Mouse (Mus musculus) heart, embryonic 15.5 days (tissue): ENCODE data around the gene Oas1f. TPM values are rescaled to one million over a fixed set of nuclear protein-coding genes. Genes with fewer than 3 reads are reported as not detected.
"Not testable (repeated sequence)": the region's sequence is repeated elsewhere in the genome, so short reads cannot be mapped to it uniquely, and the experiment has no call there.

Experiments used
- ATAC-seq: fragments of 200-750 bp; cut with Nextera tagmentation; replicated peaks from 2 replicates; pipeline ENCODE4 v1.8.0; 2017; ENCODE audit warnings: low read depth, moderate TSS enrichment; ENCODE audit not compliant: insufficient number of reproducible peaks, insufficient read depth, low FRiP score
- H3K27ac ChIP-seq: fragments of 300-500 bp; sonication (generic); 2 replicates; pipeline ENCODE4 v1.5.1; 2015; ENCODE audit warnings: mild to moderate bottlenecking, inconsistent platforms
- H3K27me3 ChIP-seq: fragments of 300-500 bp; sonication (generic); 2 replicates; pipeline ENCODE4 v1.6.1; 2015; ENCODE audit warnings: inconsistent platforms
- H3K36me3 ChIP-seq: fragments of 300-500 bp; sonication (generic); 2 replicates; pipeline ENCODE4 v1.6.1; 2015; ENCODE audit warnings: mild to moderate bottlenecking, inconsistent platforms
- H3K4me1 ChIP-seq: fragments of 300-500 bp; sonication (generic); replicated peaks from 2 replicates; pipeline ENCODE4 v1.6.1; 2015; ENCODE audit warnings: inconsistent platforms
- H3K4me2 ChIP-seq: fragments of 300-500 bp; sonication (generic); 2 replicates; pipeline ENCODE4 v1.6.1; 2015; ENCODE audit warnings: inconsistent platforms, mild to moderate bottlenecking, moderate library complexity
- H3K4me3 ChIP-seq: fragments of 300-500 bp; sonication (generic); 2 replicates; pipeline ENCODE4 v1.5.1; 2015; ENCODE audit warnings: mild to moderate bottlenecking, inconsistent platforms
- H3K9ac ChIP-seq: fragments of 300-500 bp; sonication (generic); 2 replicates; pipeline ENCODE4 v1.6.1; 2015; ENCODE audit warnings: mild to moderate bottlenecking, inconsistent platforms
- H3K9me3 ChIP-seq: fragments of 300-500 bp; sonication (generic); replicated peaks from 2 replicates; pipeline ENCODE4 v1.6.1; 2016; ENCODE audit warnings: inconsistent platforms
- whole genome bisulfite sequencing: fragments of 180-500 bp; shearing (Covaris S2); methylation state at CpG from one replicate; pipeline ENCODE4 v1.1.7; 2015; ENCODE audit warnings: mixed read lengths; 5-methylcytosine and 5-hydroxymethylcytosine counted together
- microRNA-seq: library from miRNA; unstranded; fragments of <30 nt; microRNA quantifications from one replicate; pipeline ENCODE4, GENCODE M21; 2016
- polyA plus RNA-seq: library from polyadenylated mRNA; unstranded; fragments of >200 nt; fragmentation: Nextera tagmentation; extraction: Ambion mirVana; gene quantifications from 2 replicates; pipeline ENCODE4 v1.2.1, GENCODE M21; 2015

Gene Oas1f
- polyA plus RNA-seq, 1 experiment from 2014 or later = not detected

DNA sequence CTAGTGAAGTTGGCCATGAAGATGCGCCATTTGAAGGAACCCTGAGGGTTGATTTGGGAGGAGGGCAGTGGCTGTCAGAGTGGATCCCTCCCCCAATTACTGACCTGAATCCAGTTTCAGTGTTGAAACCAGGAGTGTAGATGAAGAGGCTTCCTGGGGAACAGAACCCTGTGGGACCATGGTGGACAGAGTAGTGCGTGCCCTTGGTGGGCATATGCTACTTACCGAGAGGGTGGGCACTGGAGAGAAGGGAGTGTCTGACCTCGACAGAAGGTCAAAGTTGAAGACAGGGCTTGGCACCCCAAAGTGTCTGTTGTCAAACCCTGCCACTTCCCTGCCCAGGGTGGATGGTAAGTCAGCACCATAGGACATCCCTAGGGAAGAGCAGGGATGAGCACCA, 46.7 kb downstream of the Oas1f start:
- H3K4me2 ChIP-seq, H3K9me3 ChIP-seq, ATAC-seq, H3K36me3 ChIP-seq, H3K4me3 ChIP-seq, H3K27me3 ChIP-seq, H3K4me1 ChIP-seq, H3K9ac ChIP-seq, H3K27ac ChIP-seq: not testable (repeated sequence)
- WGBS = 82% methylated on average over 4 of the region's 4 CpGs

DNA sequence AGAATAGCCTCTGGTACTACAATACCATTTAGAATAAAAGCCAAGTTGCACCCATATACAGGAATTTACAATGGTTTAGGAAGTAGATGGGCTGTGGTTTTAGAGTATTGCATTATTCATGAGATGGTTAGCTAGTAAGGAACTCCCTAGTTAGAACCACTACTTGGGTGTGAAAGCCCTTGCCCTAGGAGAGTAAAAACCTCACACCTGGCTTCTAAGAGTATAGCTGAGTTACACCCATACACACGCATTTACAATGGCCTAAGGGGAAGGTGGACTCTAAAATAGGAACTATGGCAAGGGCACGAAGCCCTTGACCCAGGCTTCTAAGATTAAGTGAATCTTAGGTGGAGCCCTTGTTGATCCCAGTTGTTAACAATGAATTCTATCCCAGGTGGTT, 47.5 kb downstream of the Oas1f start:
- not testable (repeated sequence) for H3K9me3 ChIP-seq, H3K36me3 ChIP-seq, H3K27me3 ChIP-seq, H3K4me3 ChIP-seq, H3K27ac ChIP-seq, ATAC-seq, H3K4me2 ChIP-seq, H3K4me1 ChIP-seq, H3K9ac ChIP-seq
- 64% methylated on average over 2 of the region's 2 CpGs for WGBS

DNA sequence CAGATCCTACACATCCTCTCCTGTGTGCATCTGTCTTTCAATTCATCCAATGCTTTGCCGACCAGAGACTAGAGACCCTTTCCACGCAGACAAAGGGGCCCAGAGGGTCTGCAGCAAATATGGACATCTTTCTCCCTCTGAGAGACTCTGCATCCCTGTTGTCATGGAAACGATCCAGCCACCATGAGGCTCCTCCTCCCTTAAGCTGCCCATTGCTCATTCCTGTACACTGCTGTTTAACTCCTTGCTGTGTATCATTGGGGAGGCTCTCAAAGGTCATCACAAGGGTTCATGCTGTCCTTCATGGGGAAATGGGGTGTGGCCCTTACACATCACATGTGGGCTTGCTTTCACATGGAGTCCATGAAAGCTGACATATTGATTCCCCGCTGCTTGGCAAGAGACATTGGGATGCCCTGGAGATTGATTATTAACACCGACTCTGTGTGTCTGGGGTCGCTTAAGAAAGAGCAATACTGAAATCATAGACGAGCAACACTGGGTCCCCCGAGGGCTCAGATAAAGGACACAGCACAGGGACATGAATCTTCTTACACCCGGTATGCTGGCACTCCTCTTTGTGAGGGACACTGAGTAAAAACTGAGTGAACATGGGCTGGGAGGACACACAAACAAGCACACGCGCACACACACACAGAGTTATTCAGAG, 48.2 kb downstream of the Oas1f start:
- ATAC-seq = no peak
- Histone ChIP-seq H3K9ac (no peak overlapping the region), H3K9me3 (no peaks in the 10 kb centered on the region), H3K36me3 (no peaks in the 10 kb centered on the region), H3K27ac (no peak overlapping the region), H3K4me3 (no peak overlapping the region), H3K4me1 (no peaks in the 10 kb centered on the region), H3K4me2 (no peak overlapping the region), H3K27me3 (no peaks in the 10 kb centered on the region)
- WGBS = 86% methylated on average over 11 of the region's 11 CpGs

DNA sequence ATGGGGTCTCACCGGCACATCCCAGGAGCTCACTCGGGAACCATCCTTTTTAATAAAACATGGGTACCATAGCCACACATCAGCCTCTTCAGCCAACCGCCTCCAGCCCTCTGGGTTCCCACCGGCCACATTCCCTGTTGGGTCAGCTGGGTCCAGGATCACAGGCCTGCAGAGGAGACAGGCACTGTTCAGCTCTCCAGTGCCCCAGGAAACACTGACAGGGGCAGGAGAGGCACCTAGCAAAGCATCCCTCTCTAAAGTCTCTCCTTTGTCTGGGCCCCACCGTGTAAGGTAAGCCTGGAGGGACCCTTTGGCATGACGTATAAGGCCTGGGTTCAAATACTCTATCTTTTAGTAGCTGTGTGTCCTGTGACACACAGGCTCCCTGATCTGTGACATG, 51.1 kb downstream of the Oas1f start:
- no peak overlapping the region for H3K9ac ChIP-seq
- ATAC-seq = no peak
- 85% methylated on average over 6 of the region's 6 CpGs for WGBS
- H3K27ac ChIP-seq = no peak overlapping the region
- no peaks in the 10 kb centered on the region for H3K36me3 ChIP-seq
- H3K4me1 ChIP-seq = no peaks in the 10 kb centered on the region
- no peak overlapping the region for H3K4me3 ChIP-seq
- no peak overlapping the region for H3K4me2 ChIP-seq
- no peaks in the 10 kb centered on the region for H3K9me3 ChIP-seq
- H3K27me3 ChIP-seq = no peaks in the 10 kb centered on the region

DNA sequence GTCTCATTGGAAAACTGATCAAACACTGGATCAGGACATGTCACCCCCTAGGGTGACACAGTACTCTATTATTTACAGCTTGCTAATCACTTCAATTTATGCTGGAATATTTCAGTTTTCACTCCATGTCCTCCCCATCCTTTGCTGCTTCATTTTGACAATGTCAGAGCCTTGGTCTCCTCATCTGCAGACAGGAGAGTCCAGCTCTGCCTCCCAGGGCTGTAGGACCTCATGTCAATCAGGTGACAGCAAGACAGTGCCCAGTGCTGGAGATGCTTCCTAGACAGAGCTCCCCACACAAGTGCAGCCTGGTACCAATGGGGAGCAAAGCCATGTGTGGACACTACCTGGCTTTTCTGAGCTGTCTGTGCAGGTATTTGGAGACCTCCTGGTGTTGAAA, 51.6 kb downstream of the Oas1f start:
- Histone ChIP-seq H3K36me3 (no peaks in the 10 kb centered on the region), H3K4me2 (no peak overlapping the region), H3K4me3 (no peak overlapping the region), H3K27ac (no peak overlapping the region), H3K4me1 (no peaks in the 10 kb centered on the region), H3K9ac (no peak overlapping the region), H3K9me3 (no peaks in the 10 kb centered on the region), H3K27me3 (no peaks in the 10 kb centered on the region)
- no peak for ATAC-seq

DNA sequence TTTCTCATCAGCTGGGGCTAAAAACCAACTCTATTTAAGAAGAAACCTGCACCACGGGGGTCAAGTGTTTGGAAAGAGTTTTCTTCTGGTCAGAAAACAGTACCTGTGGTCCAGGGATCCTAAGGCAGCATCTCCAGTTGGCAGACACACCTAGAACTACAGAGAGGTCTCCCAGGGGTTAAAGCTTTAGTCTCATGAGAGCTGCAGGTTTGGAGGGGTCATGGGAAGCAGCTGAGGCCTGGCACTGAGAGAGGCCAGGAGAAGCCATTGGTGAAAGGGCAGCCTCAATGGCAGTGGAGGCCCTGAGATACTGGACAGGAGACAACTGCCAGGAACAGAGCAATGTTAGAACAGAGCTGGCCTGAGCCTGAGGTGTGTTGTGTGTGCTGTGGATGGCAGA, 53.5 kb downstream of the Oas1f start:
- no peak for ATAC-seq

DNA sequence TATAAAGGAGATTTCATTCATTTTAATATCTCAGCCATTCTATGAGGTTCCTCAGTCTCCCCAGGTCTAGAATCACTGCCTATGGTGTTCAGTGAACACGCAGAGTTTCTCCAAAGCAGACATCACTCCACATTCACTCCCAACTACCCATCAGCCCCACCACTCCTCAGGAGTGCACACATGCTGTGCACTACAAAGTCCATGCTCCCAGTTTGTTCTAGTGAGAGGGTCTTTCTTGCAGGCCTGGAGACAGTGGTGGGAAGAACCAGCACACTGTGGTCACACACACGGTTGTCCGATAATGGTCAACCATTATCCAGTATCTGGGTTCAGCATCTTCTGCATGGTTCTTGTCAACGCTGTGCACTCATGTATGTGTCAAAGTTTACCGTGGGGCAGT, 54.9 kb downstream of the Oas1f start:
- H3K27me3 ChIP-seq = no peaks in the 10 kb centered on the region
- H3K4me2 ChIP-seq = no peak overlapping the region
- ATAC-seq = no peak
- H3K9ac ChIP-seq = no peak overlapping the region
- H3K4me1 ChIP-seq = no peaks in the 10 kb centered on the region
- no peak overlapping the region for H3K4me3 ChIP-seq
- H3K9me3 ChIP-seq = no peaks in the 10 kb centered on the region
- no peaks in the 10 kb centered on the region for H3K36me3 ChIP-seq
- no peak overlapping the region for H3K27ac ChIP-seq
- WGBS = 91% methylated on average over 5 of the region's 5 CpGs

More for the DNA sequence above, 53.5 kb downstream of the Oas1f start:
- H3K27ac ChIP-seq = no peak overlapping the region
- no peaks in the 10 kb centered on the region for H3K4me1 ChIP-seq
- no peak overlapping the region for H3K4me2 ChIP-seq
- no peak overlapping the region for H3K4me3 ChIP-seq
- 40% methylated on average over 1 of the region's 1 CpGs for WGBS
- no peaks in the 10 kb centered on the region for H3K27me3 ChIP-seq
- no peaks in the 10 kb centered on the region for H3K9me3 ChIP-seq
- H3K9ac ChIP-seq = no peak overlapping the region
- H3K36me3 ChIP-seq = no peaks in the 10 kb centered on the region

DNA sequence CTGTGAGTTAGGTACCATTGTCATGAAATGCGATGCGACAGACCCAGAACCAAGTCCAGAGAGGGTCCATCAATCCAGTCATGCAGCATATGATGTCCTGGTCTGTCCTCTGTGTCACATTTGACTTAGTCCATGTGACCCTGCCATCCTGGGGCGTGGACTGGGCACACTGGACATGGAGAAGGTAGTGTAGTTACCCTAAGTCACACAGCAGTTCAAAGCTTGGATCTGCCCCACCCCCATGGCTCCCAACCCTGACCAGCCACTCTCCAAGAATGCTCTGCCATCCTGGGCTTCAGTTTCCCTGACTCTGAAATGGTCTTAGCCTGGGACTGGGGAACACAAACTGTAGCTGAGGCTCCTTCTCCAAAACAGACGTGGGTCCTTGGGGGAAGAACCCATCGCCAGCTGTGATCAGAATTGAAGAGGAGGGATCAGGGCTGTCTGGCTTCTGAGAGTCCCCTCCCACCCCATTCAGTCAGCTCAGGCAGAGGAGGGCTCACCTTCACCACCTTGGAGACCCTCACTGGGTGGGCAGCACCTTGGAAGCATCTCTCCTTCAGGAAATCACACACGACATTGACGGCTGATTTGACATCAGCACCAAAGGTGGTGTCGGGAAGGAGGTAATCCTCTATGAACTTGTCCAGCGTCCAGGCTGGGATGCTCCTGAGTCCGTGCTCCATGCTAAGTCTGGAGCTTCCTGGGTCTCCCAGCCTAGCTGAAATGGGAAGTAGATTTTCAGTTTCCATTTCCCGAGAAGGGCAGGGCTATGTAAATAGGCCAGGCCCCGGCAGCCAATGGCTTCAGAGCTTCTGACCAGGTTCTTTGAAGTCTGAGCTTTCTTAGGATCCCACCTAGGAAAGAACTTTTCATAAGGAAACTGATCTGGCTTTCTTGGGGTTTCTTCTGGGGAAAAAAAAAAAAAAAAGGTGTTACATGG, 59.9 kb downstream of the Oas1f start, which contains the start of gene Oas1a:
Oas1a (minus strand) TSS at position 731 of the 943 bp plus-strand sequence.
- WGBS = 29% methylated on average over 9 of the region's 12 CpGs
- H3K36me3 ChIP-seq, ATAC-seq, H3K4me2 ChIP-seq, H3K9me3 ChIP-seq, H3K9ac ChIP-seq, H3K4me1 ChIP-seq, H3K4me3 ChIP-seq, H3K27me3 ChIP-seq, H3K27ac ChIP-seq: not testable (repeated sequence)

Small RNA genes within 50 kb of the gene (microRNA-seq; reads per million reads assigned to microRNA genes)
- gene Gm22907 = not detected

Other genes with a start within 250 kb of the Oas1f start
- 11.0 and 12.7 TPM in 2 replicates for gene Rita1, start 234.8 kb upstream of the Oas1f start, polyA plus RNA-seq
- gene Ddx54, start 234.6 kb upstream of the Oas1f start, polyA plus RNA-seq = 23.4 and 32.9 TPM in 2 replicates
- 0.15 TPM in 1 of 2 replicates, not detected in the other for gene Cfap73, start 213.1 kb upstream of the Oas1f start, polyA plus RNA-seq
- 0.25 and 0.55 TPM in 2 replicates for gene Rasal1, start 198.6 kb upstream of the Oas1f start, polyA plus RNA-seq
- gene Dtx1, start 135.4 kb upstream of the Oas1f start, polyA plus RNA-seq = 1.9 and 12.3 TPM in 2 replicates
- gene Oas2, start 97.5 kb upstream of the Oas1f start, polyA plus RNA-seq = 0.30 and 0.68 TPM in 2 replicates
- 0.34 and 0.76 TPM in 2 replicates for gene Oas3, start 69.7 kb upstream of the Oas1f start, polyA plus RNA-seq
- 0.09 TPM in 1 of 2 replicates, not detected in the other for gene Oas1e, start 51.8 kb upstream of the Oas1f start, polyA plus RNA-seq
- 0.73 and 0.84 TPM in 2 replicates for gene Oas1c, start 34.9 kb upstream of the Oas1f start, polyA plus RNA-seq
- gene Oas1h, start 14.1 kb downstream of the Oas1f start, polyA plus RNA-seq = not detected in 2 replicates
- 0.69 and 0.90 TPM in 2 replicates for gene Oas1g, start 40.2 kb downstream of the Oas1f start, polyA plus RNA-seq
- gene Oas1a, start 60.2 kb downstream of the Oas1f start, polyA plus RNA-seq = 1.4 and 2.8 TPM in 2 replicates
- not detected in 2 replicates for gene Oas1d, start 67.2 kb downstream of the Oas1f start, polyA plus RNA-seq
- gene Rph3a, start 162.7 kb downstream of the Oas1f start, polyA plus RNA-seq = 0.29 TPM in 1 of 2 replicates, not detected in the other